Mouse (Mus musculus): ENCODE results near the gene Syt16.

Syt16 gene

DNA sequence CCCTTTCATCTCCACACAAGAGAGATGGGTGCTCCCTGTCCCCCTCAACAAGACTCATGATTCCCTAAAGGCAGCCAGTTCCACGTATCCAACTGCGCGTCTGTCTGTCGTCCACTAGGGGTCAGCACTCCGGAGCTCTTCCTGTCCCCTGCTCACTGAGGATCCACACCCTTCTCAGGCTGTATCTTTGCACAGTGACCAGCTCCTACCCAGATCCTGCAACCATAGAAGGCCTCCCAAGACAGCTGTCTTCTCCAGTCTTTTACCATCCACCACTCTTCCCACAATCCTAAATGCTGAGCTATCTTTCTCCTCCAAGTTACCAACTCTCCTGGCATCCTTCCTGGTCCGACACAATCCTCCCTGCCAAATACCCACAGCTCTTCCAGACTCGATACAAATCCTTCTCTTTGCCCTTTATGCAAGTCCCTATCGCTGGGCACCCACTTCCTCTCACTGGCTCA lies 12.0 kb downstream of the Syt16 start:
- DNase-seq (ENCODE audit: low spot score in 2 of 2): no peak

DNA sequence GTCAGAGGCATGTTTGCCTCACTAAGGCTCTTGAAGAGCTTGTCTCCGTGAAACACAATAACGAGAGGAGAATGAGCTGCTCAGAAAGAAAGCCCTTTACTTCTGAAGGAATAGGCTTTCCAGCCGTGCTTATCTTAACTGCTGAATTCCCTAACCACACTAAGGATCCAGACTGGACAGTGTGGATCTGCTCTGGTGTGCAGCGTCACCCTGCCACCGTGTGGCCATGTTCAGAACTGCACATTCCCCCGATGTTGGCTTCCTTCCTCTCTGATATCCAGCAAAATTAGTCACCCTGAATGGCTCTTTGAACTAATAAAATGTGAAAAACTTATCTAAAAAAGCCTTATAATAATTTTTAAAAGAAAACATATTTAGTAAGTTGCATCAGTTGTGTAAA lies 16.3 kb downstream of the Syt16 start:
- DNase-seq (ENCODE audit: low spot score in 2 of 2): peak; percentile 49 to 77

DNA sequence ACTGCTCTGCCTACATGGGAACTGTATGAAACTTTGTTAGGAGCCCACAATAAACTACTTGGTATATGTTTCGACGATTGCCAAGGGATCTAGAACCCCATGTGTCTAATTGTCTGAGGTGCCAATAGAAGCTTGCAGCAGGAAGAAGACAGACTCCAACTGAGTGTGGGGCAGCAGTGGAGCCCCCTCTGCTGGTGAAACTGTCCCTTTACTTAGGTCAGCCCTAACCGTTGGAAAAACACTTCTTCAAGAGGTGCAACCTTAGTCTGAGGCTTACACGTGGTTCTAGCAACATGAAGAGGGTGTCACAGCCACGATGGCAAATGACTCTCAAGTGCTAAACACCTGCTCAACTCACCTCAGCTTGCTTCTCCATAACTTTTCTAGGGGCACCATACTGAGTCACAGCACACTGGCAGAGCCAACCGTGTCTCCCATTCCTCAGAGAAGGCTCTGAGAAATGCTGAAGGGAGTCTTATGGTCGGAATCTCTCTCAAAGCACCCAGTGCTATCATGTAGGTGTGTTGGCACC lies 17.3 kb downstream of the Syt16 start:
- DNase-seq (ENCODE audit: low spot score in 2 of 2): no peak

DNA sequence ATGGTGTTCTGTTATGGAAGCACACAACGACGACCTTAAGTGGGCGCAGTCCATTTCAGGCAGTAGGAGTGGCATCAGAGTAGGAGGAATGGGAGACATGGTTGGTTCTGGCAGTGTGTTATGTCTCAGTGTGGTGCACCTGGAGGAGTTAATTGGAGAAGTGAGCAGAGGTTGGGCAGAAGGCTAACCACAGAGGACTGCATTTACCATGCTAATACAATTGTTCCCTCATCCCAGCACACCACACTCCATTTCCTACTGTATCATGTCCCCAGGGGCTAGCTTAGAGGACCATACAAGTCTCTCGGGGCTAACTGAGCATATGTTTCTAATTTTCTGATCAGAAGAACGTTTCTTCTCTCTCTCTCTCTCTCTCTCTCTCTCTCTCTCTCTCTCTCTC lies 18.0 kb downstream of the Syt16 start:
- DNase-seq (ENCODE audit: low spot score in 2 of 2): no peak

DNA sequence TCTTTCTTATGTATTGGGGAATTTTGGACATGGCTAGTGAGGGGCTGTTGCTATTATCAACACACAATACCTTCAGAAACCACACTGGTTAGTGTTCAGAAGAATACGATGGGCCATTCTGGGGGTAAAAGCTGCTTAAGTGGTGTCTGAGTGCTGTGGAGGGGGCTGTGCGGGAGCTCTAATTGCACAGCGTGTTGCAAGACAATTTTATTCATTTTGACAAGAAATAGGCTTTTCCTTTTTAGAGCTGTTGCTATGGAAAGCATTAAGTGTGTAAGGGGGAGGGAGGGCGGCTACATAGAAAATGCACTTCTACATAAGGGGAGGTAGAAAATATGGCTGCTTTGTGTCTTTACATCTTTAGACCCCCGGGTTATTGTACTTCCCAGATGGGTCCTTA lies 25.8 kb downstream of the Syt16 start:
- peak in 1 of 2 experiments; percentile 5 for DNase-seq (ENCODE audit: low spot score in 2 of 2)

DNA sequence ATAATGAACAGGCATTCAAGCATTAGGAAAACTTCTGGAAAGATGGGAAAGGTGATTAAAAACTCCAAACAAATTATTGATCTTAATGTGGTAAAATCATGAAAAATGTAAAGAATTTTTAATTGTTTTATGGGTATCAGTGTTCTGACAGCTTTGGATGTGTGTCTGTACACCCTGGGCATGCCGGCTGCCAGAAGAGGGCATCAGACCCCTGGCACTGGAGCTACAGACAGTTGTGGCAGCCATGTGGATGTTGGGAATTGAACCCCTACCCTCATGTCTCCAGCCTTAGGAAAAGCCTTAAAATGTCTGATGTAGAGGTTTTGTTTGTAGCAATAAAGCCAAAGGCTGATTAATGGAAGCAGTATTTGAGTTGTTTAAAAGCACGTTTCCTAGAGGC lies 27.5 kb downstream of the Syt16 start:
- peak in 1 of 2 experiments; percentile 4 for DNase-seq (ENCODE audit: low spot score in 2 of 2)

DNA sequence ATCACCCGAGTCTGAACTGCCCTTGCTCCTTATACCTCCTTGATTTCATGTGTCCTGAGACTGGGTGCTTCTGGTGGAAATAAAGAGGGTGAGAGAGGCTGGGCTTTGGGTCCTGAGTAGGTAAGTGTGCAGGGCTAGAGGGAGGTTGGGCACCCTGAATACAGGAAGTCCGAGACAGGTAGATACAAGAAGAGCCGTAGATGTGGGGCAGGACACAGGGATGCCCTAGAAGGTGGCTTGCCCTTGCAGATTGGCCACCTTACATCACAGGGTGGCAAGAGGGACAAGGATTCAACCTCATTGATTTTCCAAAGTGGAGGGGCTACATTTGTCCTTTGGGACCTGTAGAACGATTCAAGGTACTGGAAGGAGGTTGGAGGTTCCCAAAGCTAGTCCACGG lies 45.8 kb downstream of the Syt16 start:
- DNase-seq (ENCODE audit: low spot score in 2 of 2): peak in 1 of 2 experiments; percentile 4

DNA sequence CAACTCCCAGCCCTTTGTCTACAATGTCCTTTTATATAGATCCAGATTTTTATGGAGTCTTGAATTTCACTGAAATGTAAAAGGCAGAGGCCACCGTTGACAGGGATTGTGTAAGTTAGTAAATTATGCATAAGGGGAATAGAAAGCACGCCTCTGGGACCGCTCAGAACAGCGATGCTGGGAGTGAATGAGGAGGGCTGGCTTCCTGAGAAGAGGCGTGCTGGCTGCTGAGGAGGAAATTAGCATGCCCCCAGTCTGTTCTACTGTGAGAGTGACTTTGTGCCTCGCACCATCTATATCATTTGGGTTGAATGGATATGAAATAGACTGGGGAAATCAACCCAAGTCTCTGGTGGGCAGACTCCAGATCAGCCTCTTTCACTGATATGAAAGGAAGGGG lies 46.3 kb downstream of the Syt16 start:
- DNase-seq (ENCODE audit: low spot score in 2 of 2): peak in 1 of 2 experiments; percentile 15

DNA sequence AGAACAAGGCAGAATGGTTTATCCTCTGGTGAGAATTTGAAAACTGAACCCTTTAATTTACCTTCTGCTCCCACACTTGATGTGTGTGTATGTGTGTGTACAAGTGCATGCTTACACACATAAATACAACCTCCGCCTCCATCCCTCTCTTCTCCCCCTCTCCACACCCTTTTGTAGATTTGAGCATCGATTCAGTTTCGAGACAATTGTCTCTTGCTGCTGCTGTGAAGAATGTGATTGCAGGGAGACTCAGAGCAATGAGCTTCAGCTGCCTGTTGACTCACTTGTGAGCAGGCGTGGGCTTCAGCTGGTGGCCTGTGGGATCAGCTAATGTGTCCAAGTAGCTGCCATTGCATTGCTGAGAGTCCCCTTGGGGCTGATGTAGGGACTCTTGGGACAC lies 46.8 kb downstream of the Syt16 start:
- DNase-seq (ENCODE audit: low spot score in 2 of 2): no peak

DNA sequence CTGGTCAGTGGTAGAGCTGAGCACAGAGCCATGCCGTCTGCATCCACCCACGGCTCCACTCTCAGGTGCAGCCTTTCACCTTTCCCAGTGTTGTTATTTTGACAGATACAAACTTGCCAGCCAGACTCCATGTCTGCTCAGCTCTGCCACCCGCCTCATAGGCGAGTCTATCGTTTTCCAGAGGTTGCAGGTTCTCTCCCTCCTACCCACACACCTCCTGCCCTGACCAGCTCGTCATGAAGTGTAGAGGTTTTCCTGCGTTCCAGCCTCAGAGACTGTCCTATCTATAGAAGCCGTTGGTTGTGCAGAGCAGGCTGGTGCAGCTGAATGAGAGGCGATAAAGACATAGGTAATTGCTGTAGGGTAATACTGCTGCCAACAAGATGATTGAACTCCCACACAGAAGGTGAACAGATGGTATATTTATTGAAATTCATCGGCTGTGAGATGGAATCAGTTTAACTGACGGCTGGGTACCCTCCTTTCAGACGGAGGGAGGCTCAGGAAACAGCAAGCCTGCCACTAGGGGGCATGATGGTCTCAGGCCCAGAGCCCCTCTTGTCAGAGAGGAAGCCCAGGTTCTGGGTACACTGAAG lies 58.0 kb downstream of the Syt16 start:
- peak; percentile 65 to 80 for DNase-seq (ENCODE audit: low spot score in 2 of 2)

DNA sequence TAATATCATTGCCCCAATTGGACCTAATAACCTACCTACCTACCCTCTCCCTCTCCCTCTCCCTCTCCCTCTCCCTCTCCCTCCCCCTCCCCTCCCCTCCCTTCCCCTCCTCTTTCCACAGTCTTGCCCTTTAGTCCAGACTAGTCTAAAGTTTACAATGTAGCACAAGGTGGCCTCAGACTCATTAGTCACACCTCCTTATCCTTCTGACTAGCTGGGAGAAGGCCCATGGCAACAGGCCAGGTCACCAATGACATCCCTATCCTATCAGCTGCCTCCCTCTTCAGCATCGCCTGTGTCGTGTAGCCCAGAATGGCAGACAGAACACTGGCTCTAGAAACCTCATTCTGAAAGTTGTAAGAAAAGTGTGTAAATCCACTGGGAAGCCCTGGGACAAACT lies 58.7 kb downstream of the Syt16 start:
- no peak for DNase-seq (ENCODE audit: low spot score in 2 of 2)

DNA sequence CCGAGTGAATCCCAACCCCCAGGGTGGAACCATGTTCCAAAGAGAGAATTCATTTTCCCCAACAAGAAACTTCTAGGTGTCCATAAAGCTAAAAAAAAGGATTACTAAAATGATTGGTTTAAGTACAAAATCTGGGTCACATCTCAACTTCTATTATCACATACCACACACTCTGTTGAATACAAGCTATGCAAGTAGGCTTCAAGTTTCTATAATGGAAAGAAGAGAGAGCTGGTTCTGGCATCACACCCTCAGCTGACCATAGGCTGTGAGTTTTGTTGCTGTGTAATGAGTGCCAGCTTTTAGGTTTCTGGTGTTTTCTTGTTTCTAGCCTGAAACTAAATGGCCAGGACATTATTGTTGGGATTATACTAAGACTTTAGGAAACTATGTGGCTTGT lies 65.1 kb downstream of the Syt16 start:
- no peak for DNase-seq (ENCODE audit: low spot score in 2 of 2)

DNA sequence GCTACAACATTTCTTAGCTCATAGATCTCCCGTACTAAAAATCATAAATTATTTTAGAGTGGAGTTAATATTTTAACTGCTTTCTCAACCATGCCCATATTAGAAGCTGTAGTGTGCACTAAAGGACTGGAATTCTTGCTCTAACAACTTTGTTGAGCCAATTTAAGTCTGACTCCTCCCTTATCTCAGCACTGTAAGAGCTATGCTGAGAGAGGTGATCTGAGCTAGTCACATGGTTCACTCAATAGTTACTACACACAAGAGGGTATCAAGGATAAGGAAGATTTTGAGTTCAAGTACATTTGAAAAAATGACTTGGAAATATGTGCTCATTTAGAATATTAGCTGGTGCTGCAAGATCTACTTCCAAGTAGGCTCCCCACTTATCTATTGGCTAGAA lies 71.5 kb downstream of the Syt16 start:
- DNase-seq (ENCODE audit: low spot score in 2 of 2): no peak

DNA sequence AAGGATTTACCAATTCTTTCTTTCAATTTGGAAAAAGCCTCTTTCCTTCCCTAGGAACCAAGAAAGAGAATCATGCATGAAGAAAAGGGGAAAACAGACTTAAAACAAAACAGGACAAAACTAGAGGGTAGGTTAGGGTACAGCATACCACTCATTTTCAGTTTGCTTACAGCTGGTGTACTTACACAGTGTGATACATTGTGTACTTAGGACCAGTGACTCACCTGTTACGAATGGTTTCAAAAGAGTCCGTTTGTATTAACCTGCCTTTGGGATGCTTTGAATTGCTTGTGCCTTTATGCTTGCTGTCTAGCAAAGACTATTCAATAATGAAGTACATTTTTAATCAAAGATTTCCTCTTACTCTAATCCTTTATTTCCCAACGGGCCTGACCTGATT lies 78.1 kb downstream of the Syt16 start:
- DNase-seq (ENCODE audit: low spot score in 2 of 2): no peak

DNA sequence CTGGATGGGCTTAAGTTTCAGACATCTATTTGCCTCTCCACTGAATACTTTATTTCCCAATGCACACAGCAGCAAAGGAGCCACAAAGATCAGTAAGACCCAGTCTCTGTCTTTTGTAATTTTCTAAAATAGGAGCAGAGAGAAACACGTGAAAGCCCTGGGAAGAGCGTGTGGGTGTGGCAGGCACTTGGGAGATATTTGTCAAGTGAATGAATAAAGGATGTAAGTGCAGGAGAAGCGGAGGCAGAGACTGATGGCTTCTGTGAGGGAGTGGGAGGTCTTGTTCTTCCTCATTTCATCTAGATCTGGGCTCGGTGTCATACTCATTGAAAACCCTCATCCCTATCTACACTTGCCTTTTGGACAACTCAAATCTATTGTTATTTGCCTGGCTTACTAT lies 78.6 kb downstream of the Syt16 start:
- DNase-seq (ENCODE audit: low spot score in 2 of 2): no peak

DNA sequence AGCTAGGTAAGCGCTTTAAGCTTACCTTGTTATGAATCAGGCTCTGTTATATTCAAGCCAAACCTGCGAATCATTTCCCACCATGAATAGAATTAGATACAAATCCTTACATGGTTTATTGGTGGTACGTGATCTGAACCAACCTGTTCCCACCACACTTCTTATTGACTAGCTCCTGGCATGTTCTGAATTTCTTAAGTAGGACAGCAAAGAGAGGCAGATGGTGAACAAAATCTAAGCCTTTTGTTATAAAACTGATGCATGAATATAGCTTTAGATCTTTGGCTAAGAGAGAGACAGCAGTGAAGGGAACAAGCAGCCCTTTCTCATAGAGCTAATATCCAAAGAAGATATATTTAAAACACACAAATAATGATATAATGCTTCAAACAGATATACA lies 83.7 kb downstream of the Syt16 start:
- DNase-seq (ENCODE audit: low spot score in 2 of 2): no peak

DNA sequence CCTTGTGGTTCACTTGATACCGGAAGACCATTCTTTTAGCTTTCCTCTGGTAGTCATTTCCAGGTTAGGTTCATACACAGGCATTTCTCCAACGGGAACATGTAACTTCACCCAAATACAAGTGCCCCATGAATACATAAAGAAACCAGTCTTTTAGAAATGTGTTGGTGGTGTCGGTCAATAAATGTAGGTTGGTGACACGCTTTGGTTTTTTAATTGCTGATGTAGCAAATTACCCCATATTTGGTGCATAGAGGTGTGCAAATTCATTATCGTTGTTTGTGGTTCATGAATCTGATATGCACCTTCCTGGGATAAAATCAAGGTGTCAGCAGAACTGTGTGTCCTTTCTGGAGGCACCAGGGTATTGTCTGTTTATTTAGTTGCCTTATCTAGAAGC lies 86.9 kb downstream of the Syt16 start:
- DNase-seq (ENCODE audit: low spot score in 2 of 2): no peak

DNA sequence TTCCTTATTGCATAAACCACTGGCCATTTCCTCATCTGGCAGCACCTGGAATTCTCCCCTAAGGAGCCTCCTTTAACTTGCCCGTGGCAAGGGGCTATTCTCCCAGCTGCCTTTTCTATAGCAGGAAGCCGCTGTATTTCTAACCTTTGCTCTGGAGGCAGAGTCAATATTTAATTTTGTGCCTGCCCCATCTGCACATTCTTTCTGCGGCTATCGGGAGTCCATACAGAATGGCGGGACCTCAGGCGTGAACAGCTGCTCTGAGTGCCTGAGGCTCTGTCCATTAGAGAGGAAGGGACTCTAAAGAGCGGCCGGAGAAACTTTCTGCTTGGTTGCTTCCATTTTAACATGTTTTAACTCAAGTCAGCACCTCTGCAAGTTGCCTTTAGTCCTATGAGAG lies 89.6 kb downstream of the Syt16 start:
- DNase-seq (ENCODE audit: low spot score in 2 of 2): no peak

DNA sequence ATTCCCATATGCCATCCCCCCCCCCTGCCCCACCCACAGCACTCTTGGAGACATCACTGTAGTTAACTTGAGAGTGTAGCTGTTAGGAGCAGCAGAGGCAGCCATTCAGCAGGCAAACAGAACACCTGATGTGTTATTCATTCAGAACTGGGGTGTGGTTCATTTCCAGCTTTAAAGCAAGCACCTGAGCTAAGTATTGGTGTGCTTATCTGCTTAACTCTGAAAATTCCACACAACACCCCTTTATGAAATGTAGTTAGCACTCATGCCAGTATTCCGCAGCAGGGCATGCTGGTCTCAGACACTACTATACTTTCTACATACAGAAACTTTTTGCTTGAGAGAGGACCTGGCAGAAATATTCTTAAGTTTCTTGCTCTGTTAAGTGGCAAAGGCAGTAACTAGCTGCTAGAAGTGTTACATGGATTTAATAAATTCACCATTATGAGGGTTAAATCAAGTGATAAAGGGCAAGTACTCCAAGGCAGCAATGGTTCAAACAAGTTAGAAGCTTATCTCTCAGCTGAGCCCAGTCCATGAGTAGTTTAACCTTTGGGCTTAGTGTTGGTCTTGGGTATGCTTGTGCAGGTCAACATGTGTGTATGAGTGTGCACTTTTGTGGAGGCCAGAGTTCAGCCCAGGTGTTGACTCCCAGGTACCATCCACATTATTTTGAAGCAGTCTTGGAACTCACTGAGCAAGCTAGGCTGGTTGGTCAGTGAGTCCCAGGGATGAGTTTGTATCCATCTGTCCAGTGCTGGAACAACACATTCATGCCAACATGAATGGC lies 92.1 kb downstream of the Syt16 start:
- DNase-seq (ENCODE audit: low spot score in 2 of 2): no peak

DNA sequence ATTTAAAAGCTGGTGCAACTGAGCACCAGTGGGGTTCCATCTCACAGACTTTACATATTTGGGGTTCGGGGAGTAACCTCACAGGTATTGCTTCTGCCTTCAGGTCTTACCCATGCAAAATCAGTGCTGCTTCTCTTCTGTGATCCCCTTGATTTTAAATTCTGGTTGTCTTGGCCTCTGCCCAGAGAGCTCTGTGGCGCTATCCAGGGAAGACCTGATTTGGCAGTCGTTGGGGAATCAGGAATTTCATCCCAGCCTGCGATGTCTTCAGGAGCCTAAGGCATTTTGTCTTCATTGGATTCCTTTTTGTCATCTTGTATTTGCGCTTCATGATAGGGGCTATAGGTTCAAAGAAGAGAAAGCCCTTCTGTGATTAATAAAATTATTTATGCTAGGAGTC lies 95.1 kb downstream of the Syt16 start:
- no peak for DNase-seq (ENCODE audit: low spot score in 2 of 2)

DNA sequence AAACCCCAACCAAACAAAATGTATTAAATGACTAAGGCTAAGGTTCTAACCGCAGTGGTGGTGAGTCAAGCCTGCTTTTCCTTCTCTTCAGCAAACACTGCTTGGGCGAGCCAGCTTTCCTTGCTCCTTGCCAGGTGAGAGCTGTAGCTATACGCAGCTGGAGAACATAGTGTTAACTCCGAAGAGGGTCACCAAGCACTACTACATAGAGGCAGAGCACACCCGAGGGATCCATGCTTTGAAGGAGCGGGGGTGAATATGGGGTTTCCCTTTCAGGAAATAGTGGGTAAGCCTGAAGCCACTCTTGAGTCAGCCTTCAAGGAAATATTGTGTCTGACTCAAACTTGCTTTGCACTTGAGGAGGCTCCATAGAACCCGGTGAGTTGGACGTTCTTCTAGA lies 95.6 kb downstream of the Syt16 start:
- DNase-seq (ENCODE audit: low spot score in 2 of 2): no peak

DNA sequence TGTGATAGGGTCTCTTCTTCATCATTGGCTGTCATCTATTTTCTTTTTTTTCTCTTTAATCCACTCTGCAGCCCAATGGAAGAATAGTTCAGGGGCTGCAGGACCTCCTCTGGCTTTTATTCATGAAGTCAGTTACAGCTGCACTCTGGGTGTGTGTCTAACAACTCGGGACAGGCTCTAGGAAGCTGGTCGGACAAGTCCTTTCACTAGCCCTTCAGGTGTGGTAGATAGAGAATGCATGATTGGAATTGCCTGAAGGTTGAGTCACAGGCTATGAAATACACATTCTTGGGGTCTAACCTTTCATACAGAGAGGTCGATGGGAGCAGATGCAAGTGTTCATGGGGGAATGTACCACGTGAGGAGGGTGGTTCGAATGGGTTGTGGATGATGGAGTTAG lies 97.2 kb downstream of the Syt16 start:
- no peak for DNase-seq (ENCODE audit: low spot score in 2 of 2)

DNA sequence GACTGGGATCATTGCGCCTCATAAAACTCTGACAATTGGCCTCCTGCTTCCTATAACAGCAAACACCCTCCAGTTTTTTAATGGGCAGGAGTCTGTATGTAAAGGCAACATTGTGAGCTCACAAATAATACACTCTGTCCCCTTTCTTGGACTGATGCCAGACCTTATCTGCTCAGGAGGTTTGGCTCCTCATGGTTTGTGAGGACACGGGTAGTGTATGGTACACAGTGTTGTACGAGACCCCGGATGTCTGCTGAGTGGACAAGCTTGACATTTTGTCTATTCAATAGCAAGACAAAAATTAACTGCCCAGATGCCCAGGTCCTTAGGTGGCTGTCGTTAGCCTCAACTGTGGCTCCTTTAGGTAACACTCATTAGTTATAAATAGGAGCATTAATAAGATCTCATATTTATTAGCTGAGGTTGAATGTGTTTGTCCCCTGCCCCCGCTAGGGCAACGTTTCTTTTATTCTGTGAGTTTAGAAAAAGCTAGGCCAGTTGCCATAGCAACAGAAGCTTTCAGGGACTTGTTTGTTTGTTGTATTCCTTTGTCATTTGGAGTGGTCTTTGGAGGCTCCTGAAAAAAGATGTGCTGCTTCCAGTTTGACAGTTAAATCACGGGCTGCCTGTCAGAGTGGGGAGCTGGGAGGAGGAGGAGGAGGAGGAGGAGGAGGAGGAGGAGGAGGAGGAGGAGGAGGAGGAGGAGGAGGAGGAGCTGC lies 101.3 kb downstream of the Syt16 start:
- DNase-seq (ENCODE audit: low spot score in 2 of 2): no peak
